Mouse (Mus musculus) right cerebral cortex, postnatal 4 days (tissue): ENCODE measurements at regions not wholly inside any gene's neighbourhood (a gene's known extent, or its start where the extent isn't known, plus 50 kb on each side); places are given as distances from the start of the nearest gene placed in this dataset.

Source experiments
- DNase-seq: peaks from one replicate; pipeline ENCODE4 v3.0.0-alpha.2; 2022

- peak; percentile 12 for DNase-seq
These were observed 555.7 kb downstream of the Nr2f2 start for GRCm38 (mm10) chr7:69810873-69811272.

GRCm38 (mm10) chr7:69807220-69807619 lies 559.3 kb downstream of the Nr2f2 start:
- DNase-seq, result no peak

GRCm38 (mm10) chr7:69770980-69771348 lies 595.6 kb downstream of the Nr2f2 start:
- DNase-seq, result no peak

GRCm38 (mm10) chr7:69770313-69770979 lies 596.1 kb downstream of the Nr2f2 start:
- DNase-seq, result no peak

GRCm38 (mm10) chr7:69766451-69766850 lies 600.1 kb downstream of the Nr2f2 start:
- no peak for DNase-seq

GRCm38 (mm10) chr7:69740495-69740894 lies 626.0 kb downstream of the Nr2f2 start:
- no peak for DNase-seq

GRCm38 (mm10) chr7:69738998-69739397 lies 627.5 kb downstream of the Nr2f2 start:
- DNase-seq, result no peak

- no peak for DNase-seq
These were observed 651.5 kb downstream of the Nr2f2 start for GRCm38 (mm10) chr7:69715081-69715480.

GRCm38 (mm10) chr7:69670211-69670610 lies 696.3 kb downstream of the Nr2f2 start:
- DNase-seq, result no peak

- no peak for DNase-seq
These were observed 711.0 kb downstream of the Nr2f2 start for GRCm38 (mm10) chr7:69655583-69655982.

GRCm38 (mm10) chr7:69645449-69645848 lies 721.1 kb downstream of the Nr2f2 start:
- no peak for DNase-seq

- no peak for DNase-seq
These were observed 724.9 kb downstream of the Nr2f2 start for GRCm38 (mm10) chr7:69641652-69642051.

- DNase-seq, result no peak
These were observed 766.7 kb downstream of the Nr2f2 start for GRCm38 (mm10) chr7:69599866-69600265.

GRCm38 (mm10) chr7:69585716-69586115 lies 780.8 kb downstream of the Nr2f2 start:
- DNase-seq, result no peak

- no peak for DNase-seq
These were observed 781.4 kb downstream of the Nr2f2 start for GRCm38 (mm10) chr7:69585131-69585530.

- DNase-seq, result no peak
These were observed 782.0 kb downstream of the Nr2f2 start for GRCm38 (mm10) chr7:69584516-69584915.

GRCm38 (mm10) chr7:69583901-69584300 lies 782.6 kb downstream of the Nr2f2 start:
- no peak for DNase-seq

- DNase-seq, result no peak
These were observed 784.9 kb downstream of the Nr2f2 start for GRCm38 (mm10) chr7:69581668-69582067.

- DNase-seq, result no peak
These were observed 787.4 kb downstream of the Nr2f2 start for GRCm38 (mm10) chr7:69578958-69579810.

GRCm38 (mm10) chr7:69577754-69578153 lies 788.8 kb downstream of the Nr2f2 start:
- no peak for DNase-seq

- no peak for DNase-seq
These were observed 789.9 kb downstream of the Nr2f2 start for GRCm38 (mm10) chr7:69576596-69576995.

- DNase-seq, result no peak
These were observed 792.8 kb downstream of the Nr2f2 start for GRCm38 (mm10) chr7:69573730-69574129.

- DNase-seq, result no peak
These were observed 793.7 kb downstream of the Nr2f2 start for GRCm38 (mm10) chr7:69572626-69573394.

GRCm38 (mm10) chr7:69566949-69567348 lies 799.6 kb downstream of the Nr2f2 start:
- no peak for DNase-seq
